Mouse (Mus musculus): ENCODE data around the gene Txndc5. TPM values are rescaled to one million over a fixed set of nuclear protein-coding genes. Genes with fewer than 3 reads are reported as not detected.

Txndc5 gene
- 100 to 1,000 TPM; 134 to 198 TPM for total RNA-seq (2021)
- long read RNA-seq, experiment 1, transcript Txndc5-201 (10 exons, 2,843 nt): major isoform, 300 of 339 reads
- long read RNA-seq, experiment 1, transcript Txndc5-202 (3 exons, 2,781 nt): minor isoform, 7 of 339 reads
- long read RNA-seq, experiment 1, partial matches to known transcripts: 5 of 339 reads
- long read RNA-seq, experiment 1, other reads (novel, unspliced or antisense): 25 of 339 reads
- long read RNA-seq, experiment 2, transcript Txndc5-201 (10 exons, 2,843 nt): major isoform, 92 of 99 reads
- long read RNA-seq, experiment 2, partial matches to known transcripts: 2 of 99 reads
- long read RNA-seq, experiment 2, other reads (novel, unspliced or antisense): 4 of 99 reads

DNA sequence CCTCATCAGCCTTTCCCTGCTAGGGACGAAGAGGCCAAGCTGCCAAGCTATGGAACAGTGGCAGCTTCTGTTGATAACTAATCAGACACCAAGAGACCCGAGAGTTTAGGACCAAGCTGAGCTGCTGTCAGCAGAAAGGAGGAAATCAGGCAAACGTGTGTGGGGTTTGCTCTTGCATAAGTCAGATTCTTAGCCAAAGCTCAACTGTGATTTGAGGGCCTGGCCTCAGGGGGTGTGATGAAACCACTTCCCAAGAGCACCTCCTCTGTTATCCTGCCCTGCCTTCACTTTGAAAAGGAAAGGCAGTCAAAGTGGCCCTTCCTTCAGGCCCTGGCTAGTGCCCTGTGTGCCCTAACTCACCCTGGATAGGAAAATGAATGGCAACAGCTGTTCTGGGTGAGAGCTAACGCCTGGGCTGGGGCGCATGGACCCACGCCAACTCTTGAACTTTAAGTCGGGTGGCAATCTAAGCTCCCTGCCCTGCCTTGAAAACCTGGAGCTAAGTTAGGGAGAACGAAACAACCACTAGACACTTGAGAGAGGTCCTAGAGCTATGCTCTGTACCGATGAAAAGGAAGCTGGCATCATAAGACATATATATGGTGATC, at the start of gene Txndc5:
Txndc5 (minus strand) TSS at position 138 of the 608 bp plus-strand sequence.
- DNase-seq: peak in 1 of 2 experiments; percentile 43

DNA sequence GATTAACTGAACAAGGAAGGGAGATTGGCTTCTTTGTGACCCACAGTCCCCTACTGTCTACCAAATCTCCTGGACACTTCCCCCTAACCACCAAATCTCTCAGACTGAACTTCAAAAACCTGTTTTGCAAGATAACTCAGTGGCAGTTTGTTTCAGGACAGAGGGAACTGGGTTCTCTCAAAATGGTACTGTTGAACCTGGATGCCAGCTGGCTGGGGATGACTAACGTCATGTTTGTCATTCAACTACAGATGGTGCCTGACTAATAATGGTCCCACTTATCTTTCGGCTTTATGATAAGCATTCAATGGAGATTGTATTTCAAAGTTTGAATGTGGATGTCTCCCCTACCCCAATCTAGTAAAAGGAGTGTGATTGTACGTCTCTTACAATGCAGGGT, 46.0 kb upstream of the Txndc5 start:
- DNase-seq: no peak

DNA sequence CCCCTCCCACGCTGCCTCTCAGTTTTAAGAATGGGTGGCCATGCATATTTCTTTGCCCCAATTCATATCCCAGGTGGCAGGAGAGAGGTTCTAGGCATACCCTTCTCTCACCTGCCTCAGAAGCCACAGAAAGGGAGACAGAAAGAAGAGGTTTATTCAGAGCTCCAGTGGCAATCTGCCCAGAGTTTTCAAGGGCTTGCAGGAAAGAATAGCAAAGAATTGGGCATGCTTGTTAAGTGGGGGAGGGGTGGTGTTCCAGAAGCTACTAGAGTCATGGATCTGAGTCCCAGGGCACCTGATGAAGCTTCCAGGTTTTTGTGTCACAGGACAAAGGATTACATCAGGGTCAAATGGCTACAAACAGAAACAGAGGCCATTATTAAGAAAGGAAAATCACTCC, 44.7 kb upstream of the Txndc5 start:
- peak; percentile 47 to 50 for DNase-seq

DNA sequence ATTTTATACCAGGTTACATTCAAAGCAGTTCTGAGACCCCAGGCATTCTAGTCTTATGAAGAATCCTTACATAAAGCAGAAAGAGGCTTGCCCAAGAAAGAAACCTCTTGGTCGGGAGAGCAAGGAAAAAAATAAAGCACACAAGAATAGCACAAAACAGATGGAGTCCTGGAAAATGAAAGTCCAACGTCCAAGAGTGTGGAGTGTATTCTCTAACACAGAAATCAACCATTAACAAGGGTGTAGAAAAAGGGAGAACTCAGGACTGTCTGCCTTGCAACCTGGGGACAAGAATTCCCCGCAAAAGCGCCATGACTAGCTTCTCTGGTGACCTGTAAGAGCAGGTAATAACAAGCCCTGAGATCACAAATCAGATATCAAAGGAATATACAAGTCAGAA, 36.6 kb upstream of the Txndc5 start:
- DNase-seq: no peak

DNA sequence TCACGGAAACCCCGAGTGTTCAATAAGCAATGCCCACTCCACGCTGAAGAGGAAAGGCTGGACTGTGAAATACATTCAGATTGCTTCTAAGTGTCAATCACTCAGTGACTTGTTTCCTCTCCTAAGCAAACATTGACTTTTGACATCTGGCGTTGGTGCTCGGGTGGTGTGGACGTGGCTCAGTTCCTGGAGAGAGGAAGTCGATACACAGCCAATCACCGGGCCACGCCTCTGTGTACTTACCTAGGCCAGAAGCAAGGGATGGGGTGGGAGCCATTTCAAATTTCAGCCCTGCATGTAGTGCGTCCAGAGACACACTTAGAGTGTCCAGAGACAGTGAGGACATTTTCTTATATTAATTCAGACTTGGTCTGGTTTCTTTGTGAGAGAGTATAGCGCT, 26.0 kb upstream of the Txndc5 start:
- DNase-seq: no peak

DNA sequence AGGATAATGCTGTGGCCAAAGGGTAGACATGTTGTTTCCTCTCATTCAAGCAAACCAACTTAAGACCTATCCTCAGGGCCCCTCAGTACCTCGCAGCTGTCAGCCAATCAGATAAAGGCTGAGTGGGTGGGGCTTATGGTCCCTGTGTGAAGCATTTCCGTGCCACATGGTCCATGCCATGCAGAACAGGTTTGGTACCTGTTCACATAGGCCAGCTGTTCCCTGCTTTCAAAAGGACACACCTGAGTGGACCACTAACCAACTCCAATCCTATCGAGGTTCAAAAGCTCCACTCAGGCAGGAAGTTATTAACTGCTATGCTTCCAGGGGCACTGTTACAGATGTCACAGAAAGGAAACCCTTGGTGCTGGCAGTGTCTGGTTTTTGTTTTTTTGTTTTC, 25.6 kb upstream of the Txndc5 start:
- no peak for DNase-seq

DNA sequence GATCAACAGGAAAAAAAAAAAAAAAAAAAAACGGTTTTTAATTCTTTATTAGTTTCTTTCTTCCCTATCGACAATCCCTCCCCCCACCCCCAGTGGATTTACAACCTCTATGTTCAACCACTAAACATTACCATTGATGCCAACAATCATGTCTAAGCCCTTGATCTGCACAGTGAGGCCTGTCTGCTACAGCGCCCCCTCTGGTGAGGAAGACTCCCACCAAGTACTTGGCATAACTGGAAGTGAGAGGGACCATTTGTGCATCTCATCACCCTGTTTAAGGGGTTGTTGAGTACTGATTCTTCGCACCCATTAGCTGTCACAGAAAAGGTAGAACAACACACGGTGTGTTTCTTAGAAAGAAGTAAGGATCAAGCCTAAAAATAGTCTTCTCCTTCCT, 20.1 kb upstream of the Txndc5 start:
- no peak for DNase-seq

DNA sequence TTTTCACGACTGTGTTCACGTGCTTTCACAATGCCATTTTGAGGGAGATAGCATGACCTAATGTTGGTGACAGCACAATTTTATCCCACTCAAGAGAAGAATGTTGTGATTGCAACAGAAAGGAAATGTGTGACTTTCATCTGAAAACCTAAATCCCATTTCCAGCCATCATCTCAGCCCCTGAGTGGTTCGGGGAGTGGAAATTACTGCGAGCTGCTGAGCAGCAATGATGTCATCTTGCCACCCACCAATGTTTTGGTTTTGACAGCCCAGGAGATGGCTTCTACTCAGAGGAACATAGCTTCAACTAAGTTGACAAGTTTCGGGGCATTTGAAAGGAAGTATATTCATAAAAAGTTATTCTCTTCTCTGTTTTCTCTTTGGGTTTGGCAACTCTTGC, 19.1 kb upstream of the Txndc5 start:
- no peak for DNase-seq

DNA sequence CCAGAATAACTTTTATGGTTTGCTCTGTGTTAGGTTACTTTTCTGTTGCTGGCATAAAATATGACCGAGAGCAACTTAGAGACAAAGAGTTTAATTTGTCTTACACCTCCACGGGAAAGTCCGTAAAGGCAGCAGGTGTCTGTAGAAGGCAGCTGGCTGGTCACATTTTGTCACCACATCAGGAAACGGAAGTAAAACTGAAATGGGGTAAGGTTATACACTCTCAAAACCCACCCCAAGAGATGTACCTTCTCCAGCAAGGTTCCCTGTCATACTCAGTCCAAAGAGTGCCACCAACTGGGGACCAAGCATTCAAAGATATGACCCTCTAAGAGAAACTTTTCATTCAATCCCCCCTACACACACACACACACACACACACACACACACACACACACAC, 18.1 kb upstream of the Txndc5 start:
- no peak for DNase-seq

DNA sequence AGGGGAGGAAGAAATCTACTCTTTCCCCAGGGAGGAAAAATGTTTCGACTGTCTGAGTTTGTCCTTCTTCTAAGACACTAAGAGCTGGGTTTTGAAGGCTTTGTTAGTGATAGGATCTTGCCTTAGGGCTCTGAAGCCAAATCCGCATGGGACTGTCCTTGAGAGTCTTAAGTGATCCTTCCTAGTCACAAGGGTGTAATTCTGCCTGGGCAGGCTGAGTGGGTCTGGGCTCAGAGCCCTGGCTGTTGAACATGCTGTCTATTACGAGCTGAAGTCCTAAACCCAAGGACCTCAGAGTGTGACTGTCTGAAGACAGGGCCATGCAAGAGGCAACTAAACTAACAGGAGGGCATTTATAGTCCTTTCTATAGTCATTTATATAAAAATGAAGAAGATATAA, 16.8 kb upstream of the Txndc5 start:
- DNase-seq: peak; percentile 32 to 45

DNA sequence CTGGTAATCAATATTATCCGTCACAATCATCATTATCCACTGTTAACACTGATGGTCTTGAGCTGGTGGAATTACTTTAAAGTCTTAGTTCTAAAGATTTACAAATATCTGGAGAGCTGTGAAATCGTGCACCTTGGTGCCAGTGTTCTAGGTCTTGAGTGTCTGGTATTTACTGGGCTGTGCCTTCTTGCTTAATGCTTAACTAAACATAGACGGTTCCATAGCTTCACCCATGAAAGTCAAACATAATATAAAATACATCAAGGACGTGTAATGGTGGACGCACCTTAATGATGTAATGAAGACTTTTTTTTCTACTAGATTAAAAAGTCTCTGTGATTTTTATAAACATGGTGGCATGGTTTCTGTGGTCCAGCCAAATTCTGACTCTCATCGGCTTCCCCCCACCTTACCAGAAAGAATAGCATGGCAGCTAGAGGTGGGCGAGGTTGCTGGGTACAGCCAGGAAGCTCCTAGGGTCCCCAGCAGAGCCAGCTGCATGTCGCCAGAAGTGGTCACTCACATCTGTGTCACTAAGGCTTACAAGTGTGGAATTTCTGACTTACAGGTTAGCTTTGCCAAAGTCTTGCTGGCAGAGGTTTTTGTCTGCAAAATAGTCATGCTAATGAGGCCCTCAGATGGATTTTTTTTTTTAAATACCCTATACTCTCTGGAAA, 16.3 kb upstream of the Txndc5 start:
- DNase-seq: no peak

DNA sequence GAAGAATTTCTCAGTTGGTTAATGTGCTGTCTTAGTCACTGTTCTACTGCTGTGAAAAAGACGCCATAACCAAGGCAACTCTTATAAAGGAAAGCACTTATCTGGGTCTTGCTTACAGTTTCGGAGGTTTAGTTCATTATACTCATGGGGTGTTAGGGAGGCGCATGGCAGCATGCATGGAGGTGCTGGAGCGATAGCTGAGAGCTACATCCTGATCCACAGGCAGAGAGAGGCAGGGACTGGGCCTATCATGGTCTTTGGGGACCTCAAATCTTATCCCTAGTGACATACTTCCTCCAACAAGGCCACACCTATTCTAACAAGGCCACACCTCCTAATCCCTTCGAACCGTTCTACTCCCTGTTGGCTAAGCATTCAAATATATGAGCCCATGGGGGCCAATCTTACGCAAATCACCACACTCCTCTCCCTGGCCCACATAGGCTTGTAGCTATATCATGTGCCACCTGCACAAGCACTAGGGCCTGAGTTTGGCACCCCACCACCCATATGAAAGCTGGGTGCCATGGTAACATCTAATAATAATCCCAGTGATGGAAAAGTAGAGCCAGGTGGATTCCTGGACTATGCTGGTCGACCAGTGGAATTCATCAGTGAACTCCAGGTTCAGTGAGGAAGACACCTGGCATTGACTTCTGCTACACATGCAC, 15.0 kb upstream of the Txndc5 start:
- DNase-seq: no peak

DNA sequence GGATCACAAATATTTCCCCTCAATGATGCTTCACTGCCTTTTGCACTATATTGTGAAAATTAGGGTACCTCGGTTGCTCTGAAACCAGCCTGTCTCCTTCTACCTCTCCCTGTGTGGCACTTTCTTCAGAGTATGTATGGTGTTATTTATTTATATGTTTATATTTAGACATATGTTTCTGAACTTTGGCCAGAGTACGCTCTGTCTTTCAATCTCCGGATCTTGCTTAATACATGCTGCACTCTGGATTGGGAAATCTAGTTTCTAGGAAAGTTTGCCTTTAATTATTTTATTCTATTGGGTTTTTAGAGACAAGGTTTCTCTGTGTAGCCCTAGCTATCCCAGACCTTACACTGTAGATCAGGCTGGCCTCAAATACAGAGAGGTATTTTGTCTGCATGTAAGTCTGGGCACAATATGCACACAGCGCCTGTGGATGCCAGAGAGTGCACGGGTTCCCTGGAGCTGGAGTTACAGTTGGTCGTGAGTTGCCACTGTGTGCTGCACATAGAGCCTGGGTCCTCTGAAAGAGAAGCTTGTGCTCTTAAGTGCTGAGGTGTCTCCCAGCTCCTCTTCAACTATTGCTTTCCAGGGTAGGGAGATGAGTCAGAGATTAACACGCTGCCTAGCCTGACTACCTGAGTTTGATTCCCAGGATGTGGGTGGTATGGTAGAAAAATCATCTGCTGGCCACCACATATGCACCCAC, 10.7 kb upstream of the Txndc5 start:
- no peak for DNase-seq

DNA sequence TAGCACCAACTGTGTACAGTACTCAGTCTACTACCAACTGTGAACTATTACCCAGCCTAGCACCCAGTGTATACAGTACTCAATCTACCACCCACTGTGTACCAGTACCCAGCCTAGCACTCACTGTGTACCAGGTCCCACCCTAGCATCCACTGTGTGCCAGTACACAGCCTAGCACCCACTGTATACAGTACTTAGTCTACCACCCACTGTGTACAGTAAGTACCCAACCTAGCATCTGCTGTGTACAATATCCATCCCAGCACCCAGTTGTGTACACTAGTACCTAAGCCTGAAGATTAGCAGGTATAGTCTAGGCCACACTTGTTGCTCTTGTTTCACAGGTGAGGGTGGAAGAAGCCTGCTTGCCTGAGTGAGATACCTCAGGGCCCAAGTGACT, 8.9 kb upstream of the Txndc5 start:
- DNase-seq: no peak

DNA sequence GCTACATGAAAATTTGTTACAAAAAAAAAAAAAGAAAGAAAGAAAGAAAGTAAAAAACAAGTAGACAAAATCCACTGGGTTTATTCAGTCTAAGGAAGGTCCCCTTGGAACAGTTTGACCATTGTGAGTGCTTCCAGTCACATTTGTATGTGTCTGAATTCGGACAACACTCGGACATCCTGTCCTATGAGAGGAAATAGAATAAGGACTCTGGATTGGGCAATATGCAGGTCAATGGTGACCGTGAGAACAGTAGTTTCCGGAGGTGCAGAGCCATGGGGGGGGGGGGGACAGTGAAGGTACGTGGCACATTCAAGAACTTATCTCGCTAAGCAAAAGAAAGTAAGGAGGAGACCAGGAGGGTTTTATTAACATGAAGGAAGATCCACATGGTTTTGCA, 6.1 kb upstream of the Txndc5 start:
- DNase-seq: no peak

DNA sequence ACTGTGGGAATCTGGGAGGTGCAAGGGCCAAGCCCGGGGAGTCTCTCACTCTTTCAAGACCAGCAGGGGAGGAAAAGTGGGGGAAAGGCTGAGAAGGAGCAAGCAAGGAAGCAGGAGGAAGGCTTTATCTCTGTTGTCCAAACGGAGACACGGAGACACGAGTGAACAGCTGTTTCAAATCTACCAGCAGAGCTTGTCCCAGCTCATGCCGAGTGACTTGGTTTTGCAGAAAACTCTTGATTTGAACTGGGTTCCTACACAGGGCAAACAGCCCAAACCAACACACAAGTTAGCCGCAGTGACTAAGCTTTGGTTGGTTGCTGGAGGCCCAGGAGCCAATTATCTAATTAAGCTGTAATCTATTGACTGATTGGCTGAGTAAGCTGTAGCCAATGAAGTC, 5.4 kb upstream of the Txndc5 start:
- no peak for DNase-seq

DNA sequence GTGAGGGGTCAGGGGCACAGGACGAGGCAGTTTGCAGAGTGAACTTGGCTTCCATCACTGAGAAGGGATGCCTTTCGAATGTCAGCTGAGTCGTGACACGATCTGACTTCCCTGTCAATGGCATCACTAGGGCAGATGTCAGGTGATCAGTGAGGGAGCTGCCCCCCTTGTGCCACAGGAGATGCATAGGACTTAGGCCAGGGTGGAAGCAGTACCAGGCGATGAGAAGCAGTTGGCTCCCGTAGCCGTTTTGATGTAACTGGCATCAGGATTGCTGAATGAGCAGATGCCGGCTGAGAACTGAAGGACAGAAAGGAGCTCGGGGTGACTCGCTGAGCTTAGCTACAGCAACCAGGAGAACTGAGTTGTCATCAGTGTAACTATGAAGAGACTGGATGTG, 4.8 kb upstream of the Txndc5 start:
- DNase-seq: no peak

DNA sequence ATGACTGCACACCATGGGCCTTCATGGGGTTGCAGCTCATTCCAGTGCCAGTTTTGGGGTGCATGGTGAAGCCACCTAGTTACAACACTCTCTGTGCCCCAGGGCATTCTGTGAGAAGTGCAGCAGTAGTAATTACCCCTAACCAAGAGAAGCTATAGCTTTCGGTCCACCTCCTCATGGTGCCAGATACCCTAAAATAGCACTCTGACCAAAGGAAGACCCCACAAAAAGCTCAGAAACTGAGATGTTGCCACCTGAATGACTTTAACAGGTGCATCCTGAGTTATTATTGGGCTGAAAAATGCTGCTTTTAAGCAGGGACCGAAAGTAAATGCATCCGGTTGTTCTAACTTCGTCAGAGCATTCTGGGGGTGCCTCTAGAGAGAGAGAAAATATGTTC, 2.9 kb upstream of the Txndc5 start:
- DNase-seq: no peak

DNA sequence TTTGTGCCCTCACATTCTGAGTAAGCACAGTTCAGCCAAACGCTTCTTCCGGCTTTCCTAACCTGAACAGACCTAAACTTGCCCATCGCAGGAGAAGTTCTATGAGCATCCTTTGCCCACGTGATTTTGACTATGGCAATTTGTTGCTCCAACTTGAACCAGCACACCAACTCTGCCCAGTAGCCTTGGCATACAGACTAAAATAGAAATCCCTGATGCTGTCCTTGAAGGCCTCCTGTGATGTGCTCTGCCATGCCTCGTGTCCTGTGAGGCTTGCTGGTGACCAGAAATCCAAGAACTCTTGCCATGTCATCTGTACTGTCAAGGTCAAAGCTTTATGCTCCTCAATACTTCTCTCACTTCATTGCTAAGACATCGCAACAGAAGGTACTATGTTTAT, 952 bp upstream of the Txndc5 start:
- peak; percentile 25 to 45 for DNase-seq

DNA sequence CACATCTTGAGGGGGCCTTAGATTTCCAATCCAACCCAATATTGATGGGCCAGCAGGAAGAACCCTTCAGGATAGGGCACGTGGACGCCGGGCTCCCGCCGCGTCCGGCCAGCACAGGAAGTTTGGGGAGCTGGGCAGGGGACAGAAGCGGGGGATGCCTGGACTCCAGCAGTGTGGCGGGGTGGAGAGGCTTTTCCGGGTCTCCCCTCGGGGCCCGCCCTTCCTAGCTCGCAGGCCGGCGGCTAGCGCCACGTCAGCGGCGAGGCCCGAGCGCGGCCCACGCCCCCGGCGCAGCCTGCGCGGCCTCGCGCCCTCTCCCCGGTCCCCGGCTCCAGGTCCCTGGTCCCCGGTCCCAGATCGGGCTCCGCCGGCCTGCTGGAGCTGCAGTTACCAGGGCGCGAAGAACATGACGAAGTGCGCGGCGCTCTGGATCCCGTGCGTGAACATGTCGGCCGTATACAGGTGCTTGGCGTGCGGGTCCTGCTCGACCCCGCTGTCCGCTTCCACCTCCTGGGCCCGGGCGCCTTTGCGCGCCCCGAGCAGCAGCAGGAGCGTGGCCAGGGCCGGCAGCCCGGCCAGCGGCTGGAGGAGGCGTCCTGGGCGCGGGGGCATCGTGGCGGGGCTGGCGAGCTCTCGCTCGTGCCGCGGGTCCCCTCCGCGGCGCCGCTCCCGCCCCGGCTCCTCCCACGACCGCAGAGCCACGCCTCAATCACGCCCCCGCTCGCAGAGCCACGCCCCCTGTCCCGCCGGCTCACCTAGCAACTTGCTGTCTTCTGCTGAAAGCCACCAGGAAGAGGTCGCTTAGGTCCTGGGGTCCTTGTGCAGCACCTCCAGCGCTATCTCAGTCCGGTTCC, 600 bp downstream of the Txndc5 start:
- peak; percentile 93 to 95 for DNase-seq

DNA sequence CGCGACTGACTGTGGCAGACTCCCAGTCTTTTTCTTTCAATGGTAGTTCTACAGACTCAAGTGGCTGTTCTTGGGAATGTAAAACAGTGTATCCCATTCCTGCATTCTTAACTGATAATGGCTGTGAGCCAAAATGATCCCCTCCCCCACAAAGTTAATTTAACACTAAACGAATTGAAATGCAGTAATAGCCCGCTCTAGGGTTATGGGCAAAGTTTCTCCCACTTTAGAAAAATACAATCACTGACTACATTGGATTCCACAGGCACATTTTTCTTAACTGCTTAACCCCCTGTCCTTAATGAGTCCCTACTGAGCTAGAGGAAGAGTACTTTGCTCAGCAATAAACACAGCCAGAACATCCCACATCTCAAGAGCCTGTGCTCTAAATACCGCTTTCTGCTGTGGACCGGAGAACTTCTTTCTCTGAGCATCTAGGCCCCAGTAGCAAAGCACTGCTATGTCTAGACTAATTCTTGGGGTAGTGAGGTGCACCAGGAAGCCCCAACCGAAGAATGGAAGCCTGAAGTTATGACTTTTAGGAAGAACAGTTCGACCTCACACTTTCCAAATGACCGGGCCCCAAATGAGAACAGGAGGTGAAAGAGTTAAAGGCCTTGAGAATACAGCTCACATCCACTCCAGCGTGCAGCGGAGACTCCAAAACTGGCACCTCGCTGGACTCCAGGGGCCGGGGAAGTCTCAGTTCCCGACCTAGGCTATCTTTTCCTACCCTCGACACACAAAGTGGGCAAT, 1.4 kb downstream of the Txndc5 start:
- DNase-seq: no peak
